Mouse (Mus musculus) limb, embryonic 12.5 days (tissue): ENCODE data around the gene Stk38l. TPM values are rescaled to one million over a fixed set of nuclear protein-coding genes. Genes with fewer than 3 reads are reported as not detected.

Experiments used
- ATAC-seq: fragments of 200-750 bp; cut with Nextera tagmentation; 2 replicates; pipeline ENCODE4 v1.8.0; 2017; ENCODE audit warnings: low read depth, moderate TSS enrichment; ENCODE audit not compliant: insufficient number of reproducible peaks, insufficient read depth, low FRiP score, low TSS enrichment
- H3K27ac ChIP-seq: fragments of 300-500 bp; sonication (generic); 2 replicates; pipeline ENCODE4 v1.5.1; 2016; ENCODE audit warnings: mild to moderate bottlenecking, moderate library complexity
- H3K27me3 ChIP-seq: fragments of 300-500 bp; sonication (generic); 2 replicates; pipeline ENCODE4 v1.6.1; 2016; ENCODE audit warnings: mild to moderate bottlenecking, moderate library complexity
- H3K36me3 ChIP-seq: fragments of 300-500 bp; sonication (generic); 2 replicates; pipeline ENCODE4 v1.6.1; 2016; ENCODE audit warnings: mild to moderate bottlenecking, moderate library complexity
- H3K4me1 ChIP-seq: fragments of 300-500 bp; sonication (generic); replicated peaks from 2 replicates; pipeline ENCODE4 v1.6.1; 2016
- H3K4me2 ChIP-seq: fragments of 300-500 bp; sonication (generic); 2 replicates; pipeline ENCODE4 v1.6.1; 2016; ENCODE audit warnings: mild to moderate bottlenecking, moderate library complexity
- H3K4me3 ChIP-seq: fragments of 300-500 bp; sonication (generic); replicated peaks from 2 replicates; pipeline ENCODE4 v1.5.1; 2016; ENCODE audit warnings: mild to moderate bottlenecking
- H3K9ac ChIP-seq: fragments of 300-500 bp; sonication (generic); replicated peaks from 2 replicates; pipeline ENCODE4 v1.6.1; 2016; ENCODE audit warnings: mild to moderate bottlenecking, moderate library complexity
- H3K9me3 ChIP-seq: fragments of 300-500 bp; sonication (generic); 2 replicates; pipeline ENCODE4 v1.6.1; 2016; ENCODE audit warnings: mild to moderate bottlenecking, moderate library complexity
- WGBS: fragments of 180-500 bp; shearing (Covaris S2); methylation state at CpG from one replicate; pipeline ENCODE4 v1.1.7; 2016; 5-methylcytosine and 5-hydroxymethylcytosine counted together
- polyA plus RNA-seq: library from polyadenylated mRNA; unstranded; fragments of >200 nt; fragmentation: Nextera tagmentation; extraction: Ambion mirVana; gene quantifications from 2 replicates; pipeline ENCODE4 v1.2.1, GENCODE M21; 2016

Gene Stk38l
- polyA plus RNA-seq, 1 experiment from 2014 or later: 22.6 TPM

DNA sequence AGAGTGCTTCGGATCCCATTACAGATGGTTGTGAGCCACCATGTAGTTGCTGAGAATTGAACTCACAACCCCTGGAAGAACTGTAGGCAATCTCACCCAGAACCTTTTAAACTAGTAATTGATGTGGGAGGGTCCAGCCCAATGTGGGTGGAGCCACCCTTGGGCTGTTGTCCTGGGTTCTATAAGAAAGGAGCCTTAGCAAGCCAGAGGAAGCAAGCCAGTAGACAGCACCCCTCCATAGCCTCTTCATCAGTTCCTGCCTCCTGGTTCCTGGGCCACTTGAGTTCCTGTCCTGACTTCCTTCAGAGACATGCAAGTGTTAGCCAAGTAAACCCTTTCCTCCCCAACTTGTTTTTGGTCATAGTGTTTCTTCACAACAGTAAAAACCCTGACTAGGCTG, 24.3 kb upstream of the Stk38l start:
- Histone ChIP-seq H3K9me3 (0 out of 2 replicates have a peak, but pooled peaks cover 2% of the 10 kb centered on the region), H3K27me3 (no peaks in the 10 kb centered on the region), H3K4me1 (peaks cover 13% of the 10 kb centered on the region; the same call in 1 of the 2 replicates), H3K9ac (no peak overlapping the region), H3K4me3 (no peak overlapping the region), H3K36me3 (no peaks in the 10 kb centered on the region), H3K27ac (no peak overlapping the region), H3K4me2 (no peak overlapping the region)
- no peak for ATAC-seq
- WGBS: 93% methylated on average over 1 of the region's 1 CpGs

DNA sequence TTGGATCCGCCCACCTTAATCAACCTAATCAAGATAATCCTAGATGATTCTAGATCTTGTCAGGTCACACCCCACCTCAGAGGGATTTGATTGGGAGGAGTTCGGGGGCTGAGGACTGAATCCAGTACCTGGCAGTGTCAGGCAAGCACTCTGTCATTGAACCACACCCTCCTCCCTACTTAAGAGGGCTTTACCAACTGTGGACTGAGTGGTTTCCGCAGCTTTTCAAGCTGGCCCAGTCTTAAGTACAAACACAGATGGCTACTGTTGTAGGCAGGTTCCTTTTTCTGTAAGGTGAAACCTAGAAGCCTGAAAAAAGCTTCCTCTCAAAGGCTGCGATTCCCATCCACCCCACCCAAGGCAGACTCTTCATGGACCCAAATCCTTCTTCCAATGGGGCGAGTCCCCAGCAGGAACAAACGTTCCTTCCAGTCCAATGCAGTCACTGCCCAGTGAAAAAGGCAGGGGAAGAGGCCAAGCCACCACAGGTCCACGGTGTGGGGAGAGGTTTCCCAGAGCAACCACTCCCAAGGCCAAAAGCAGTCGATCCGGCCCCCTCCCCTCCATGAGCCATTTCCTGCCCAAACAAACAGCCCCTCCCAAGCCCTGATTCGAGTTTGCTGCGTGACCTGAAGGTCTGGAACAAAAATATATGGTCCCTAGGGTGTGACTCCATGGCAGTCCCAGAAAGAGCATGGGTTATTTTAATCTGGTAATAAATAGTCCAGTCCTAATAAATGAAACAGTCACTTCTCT, 22.5 kb upstream of the Stk38l start:
- WGBS: 48% methylated on average over 11 of the region's 11 CpGs
- Histone ChIP-seq H3K9me3 (0 out of 2 replicates have a peak, but pooled peaks cover 5% of the 10 kb centered on the region), H3K9ac (no peak overlapping the region), H3K4me3 (no peak overlapping the region), H3K4me2 (no peak overlapping the region), H3K36me3 (no peaks in the 10 kb centered on the region), H3K27ac (peak overlapping the region; percentile 78), H3K27me3 (no peaks in the 10 kb centered on the region), H3K4me1 (peaks cover 13% of the 10 kb centered on the region; the same call in 1 of the 2 replicates)
- peak; percentile 66 for ATAC-seq

DNA sequence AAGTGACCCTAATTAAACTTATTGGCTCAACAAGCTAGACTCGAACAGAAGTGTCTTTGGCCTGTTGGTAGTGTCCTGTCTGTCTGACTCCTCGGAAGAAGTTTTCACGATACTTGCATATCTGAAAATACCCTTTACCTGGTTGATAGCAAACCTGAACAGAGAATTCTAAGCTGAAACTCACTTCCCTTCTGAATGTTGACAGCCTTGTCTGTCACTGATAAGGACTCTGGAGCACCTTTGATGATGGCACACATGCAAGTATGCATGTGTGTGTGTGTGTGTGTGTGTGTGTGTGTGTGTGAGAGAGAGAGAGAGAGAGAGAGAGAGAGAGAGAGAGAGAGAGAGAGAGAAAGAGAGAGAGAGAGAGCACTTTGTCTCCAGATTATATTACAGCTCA, 21.4 kb upstream of the Stk38l start:
- Histone ChIP-seq H3K4me3 (no peak overlapping the region), H3K4me2 (no peak overlapping the region), H3K36me3 (no peaks in the 10 kb centered on the region), H3K27me3 (no peaks in the 10 kb centered on the region), H3K4me1 (peaks cover 13% of the 10 kb centered on the region; the same call in 1 of the 2 replicates), H3K9ac (no peak overlapping the region), H3K27ac (peak overlapping the region; percentile 78; the same call in 1 of the 2 replicates), H3K9me3 (0 out of 2 replicates have a peak, but pooled peaks cover 5% of the 10 kb centered on the region)
- 80% methylated on average over 3 of the region's 3 CpGs for WGBS
- no peak for ATAC-seq

GRCm38 (mm10) chr6:146705631-146706030, 19.2 kb upstream of the Stk38l start:
- WGBS: 88% methylated on average over 1 of the region's 1 CpGs
- Histone ChIP-seq H3K27ac (no peak overlapping the region), H3K36me3 (no peaks in the 10 kb centered on the region), H3K4me1 (peaks cover 13% of the 10 kb centered on the region; the same call in 1 of the 2 replicates), H3K9ac (no peak overlapping the region), H3K4me3 (no peak overlapping the region), H3K9me3 (0 out of 2 replicates have a peak, but pooled peaks cover 5% of the 10 kb centered on the region), H3K4me2 (no peak overlapping the region), H3K27me3 (no peaks in the 10 kb centered on the region)
- no peak for ATAC-seq

DNA sequence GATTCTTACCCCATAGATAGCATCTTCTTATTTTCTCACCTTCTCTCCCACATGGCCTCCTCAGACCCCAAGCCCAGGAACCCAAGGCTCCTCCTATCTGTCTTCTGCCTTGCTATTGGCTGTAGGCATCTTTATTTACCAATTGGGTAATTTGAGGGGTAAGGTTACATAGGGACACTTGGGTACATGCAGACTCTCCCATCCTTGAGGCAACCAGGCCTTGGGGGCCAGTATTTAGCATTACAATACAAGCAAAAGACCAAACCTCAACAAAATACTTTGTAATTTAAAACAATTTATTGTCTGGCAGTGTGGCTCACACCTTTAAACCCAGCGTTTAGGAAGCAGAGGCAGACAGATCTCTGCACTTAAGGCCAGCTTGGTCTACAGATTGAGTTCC, 5.2 kb upstream of the Stk38l start:
- Histone ChIP-seq H3K4me1 (no peaks in the 10 kb centered on the region), H3K27ac (no peak overlapping the region), H3K27me3 (no peaks in the 10 kb centered on the region), H3K4me2 (no peak overlapping the region), H3K9me3 (no peaks in the 10 kb centered on the region), H3K4me3 (no peak overlapping the region), H3K36me3 (no peaks in the 10 kb centered on the region), H3K9ac (no peak overlapping the region)
- 68% methylated on average over 1 of the region's 1 CpGs for WGBS
- ATAC-seq: no peak

- Histone ChIP-seq H3K27ac (no peak overlapping the region), H3K27me3 (no peaks in the 10 kb centered on the region), H3K4me2 (no peak overlapping the region), H3K36me3 (no peaks in the 10 kb centered on the region), H3K9me3 (no peaks in the 10 kb centered on the region), H3K9ac (no peak overlapping the region), H3K4me3 (no peak overlapping the region), H3K4me1 (peaks cover 16% of the 10 kb centered on the region; the same call in 1 of the 2 replicates)
- WGBS: 87% methylated on average over 3 of the region's 3 CpGs
- no peak for ATAC-seq
Measured at GRCm38 (mm10) chr6:146723805-146724204, 990 bp upstream of the Stk38l start.

- Histone ChIP-seq H3K9ac (peak overlapping the region; percentile 84), H3K27me3 (no peaks in the 10 kb centered on the region), H3K36me3 (no peaks in the 10 kb centered on the region), H3K4me1 (peaks cover 16% of the 10 kb centered on the region; the same call in 1 of the 2 replicates), H3K4me2 (peak overlapping the region; percentile 56), H3K9me3 (no peaks in the 10 kb centered on the region), H3K27ac (peak overlapping the region; percentile 80), H3K4me3 (peak overlapping the region; percentile 91)
- ATAC-seq: peak; percentile 75
- under 1% methylated on average over 30 of the region's 30 CpGs for WGBS
Measured at GRCm38 (mm10) chr6:146725384-146725791, 593 bp downstream of the Stk38l start.

DNA sequence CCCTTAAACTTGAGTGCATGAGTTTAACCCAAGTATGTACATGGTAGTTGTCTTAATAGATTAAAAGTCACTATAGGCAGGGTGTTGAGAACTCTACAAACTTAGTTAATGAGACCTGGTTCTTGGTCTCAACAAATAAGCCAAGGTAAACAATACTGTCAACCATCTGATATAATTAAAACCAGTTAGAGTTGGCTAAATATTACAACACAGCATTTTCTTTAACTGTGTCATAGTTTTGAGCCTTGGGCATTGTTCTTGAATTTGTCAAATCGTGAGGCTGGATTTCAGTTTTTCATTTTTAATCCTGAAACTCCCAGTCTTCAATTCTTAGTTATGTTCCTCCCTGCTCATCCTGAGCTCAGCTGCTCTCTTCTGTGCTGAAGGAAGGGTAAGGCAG, 6.2 kb downstream of the Stk38l start:
- H3K36me3 ChIP-seq: no peaks in the 10 kb centered on the region
- no peak overlapping the region for H3K4me3 ChIP-seq
- ATAC-seq: no peak
- peaks cover 32% of the 10 kb centered on the region for H3K4me1 ChIP-seq
- H3K27ac ChIP-seq: no peak overlapping the region
- no peak overlapping the region for H3K4me2 ChIP-seq
- H3K27me3 ChIP-seq: no peaks in the 10 kb centered on the region
- no peaks in the 10 kb centered on the region for H3K9me3 ChIP-seq
- H3K9ac ChIP-seq: no peak overlapping the region
- 92% methylated on average over 1 of the region's 1 CpGs for WGBS

DNA sequence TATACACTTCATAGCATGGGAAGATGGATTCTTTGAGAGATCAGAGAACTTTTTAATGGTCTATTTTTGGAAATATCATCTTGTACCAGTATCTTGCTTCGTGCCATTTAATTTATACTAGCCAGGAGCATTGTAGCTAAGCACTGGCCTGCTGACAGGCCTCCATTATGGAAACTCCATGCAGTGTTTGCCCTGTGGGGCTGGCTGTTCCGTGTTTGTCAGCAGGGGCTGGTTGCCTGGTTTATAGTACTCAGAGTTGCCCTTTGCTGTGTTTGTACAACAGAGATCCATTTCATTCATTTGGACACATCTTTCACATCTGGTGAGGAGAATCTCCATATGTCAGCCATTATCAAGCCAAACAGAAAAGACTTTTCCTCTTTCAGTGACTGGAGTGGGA, 6.9 kb downstream of the Stk38l start:
- Histone ChIP-seq H3K9me3 (no peaks in the 10 kb centered on the region), H3K4me3 (no peak overlapping the region), H3K27me3 (no peaks in the 10 kb centered on the region), H3K27ac (no peak overlapping the region), H3K9ac (no peak overlapping the region), H3K4me1 (peaks cover 27% of the 10 kb centered on the region), H3K36me3 (no peaks in the 10 kb centered on the region), H3K4me2 (no peak overlapping the region)
- ATAC-seq: no peak
- WGBS: 56% methylated on average over 2 of the region's 2 CpGs

- ATAC-seq: no peak
- 88% methylated on average over 3 of the region's 3 CpGs for WGBS
- Histone ChIP-seq H3K9me3 (no peaks in the 10 kb centered on the region), H3K27ac (no peak overlapping the region), H3K4me3 (no peak overlapping the region), H3K27me3 (no peaks in the 10 kb centered on the region), H3K9ac (no peak overlapping the region), H3K4me2 (no peak overlapping the region), H3K4me1 (peaks cover 22% of the 10 kb centered on the region), H3K36me3 (no peaks in the 10 kb centered on the region)
Measured at GRCm38 (mm10) chr6:146732232-146732631, 7.4 kb downstream of the Stk38l start.

GRCm38 (mm10) chr6:146732676-146733075, 7.9 kb downstream of the Stk38l start:
- no peaks in the 10 kb centered on the region for H3K9me3 ChIP-seq
- no peak overlapping the region for H3K4me3 ChIP-seq
- WGBS: 55% methylated on average over 1 of the region's 1 CpGs
- H3K4me1 ChIP-seq: peaks cover 20% of the 10 kb centered on the region
- H3K27ac ChIP-seq: no peak overlapping the region
- no peaks in the 10 kb centered on the region for H3K36me3 ChIP-seq
- ATAC-seq: no peak
- H3K4me2 ChIP-seq: no peak overlapping the region
- H3K27me3 ChIP-seq: no peaks in the 10 kb centered on the region
- H3K9ac ChIP-seq: no peak overlapping the region
